In the genomic region with DNA sequence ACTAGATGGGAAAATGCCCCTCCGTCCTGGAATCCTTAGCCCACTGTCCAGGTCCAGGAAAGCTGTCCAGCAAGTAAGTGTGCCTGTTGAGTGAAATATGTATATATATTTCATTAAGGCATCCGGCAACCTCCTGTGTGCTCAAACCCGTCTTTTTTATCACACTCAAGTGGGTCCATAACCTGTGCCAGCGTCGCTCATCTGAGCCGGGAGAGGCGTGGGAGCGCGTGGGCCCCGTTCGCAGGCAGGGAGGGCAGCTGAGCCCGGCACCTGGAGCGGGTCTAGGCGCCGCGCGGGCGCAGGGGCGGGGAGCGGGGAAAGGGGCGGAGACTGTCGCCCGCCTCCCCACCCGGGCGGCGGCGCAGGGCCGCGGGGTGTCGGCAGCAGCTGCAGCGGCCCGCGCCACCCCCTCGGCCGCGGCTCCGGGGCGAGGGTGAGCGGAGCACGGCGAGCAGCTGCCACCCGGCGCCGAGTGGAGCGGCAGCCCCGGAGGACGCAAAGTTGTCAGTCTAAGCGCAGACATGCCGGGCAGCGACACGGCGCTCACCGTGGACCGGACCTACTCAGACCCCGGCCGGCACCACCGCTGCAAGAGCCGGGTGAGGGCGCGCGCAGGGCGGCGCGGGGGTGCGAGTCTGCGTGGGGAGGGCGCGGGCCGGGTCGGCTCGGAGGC, we compare ENCODE assay signal across 8 mouse cellular contexts.
DNase-seq lines count a peak whose midpoint lies in the region; ATAC-seq and TF ChIP-seq lines count a peak whose summit lies in the region.

No protein-coding gene starts in this region.

- peaks cover 2% of the 10 kb centered on the region for H3K36me3 ChIP-seq in G1E (replicated peaks)
- no peaks in the 10 kb centered on the region for H3K36me3 ChIP-seq in hindbrain, embryonic 10.5 days
- no peaks in the 10 kb centered on the region for H3K36me3 ChIP-seq in lung, embryonic 16.5 days (ENCODE audit: control insufficient read depth, insufficient read depth, low read length)

- H3K27ac ChIP-seq in hindbrain, embryonic 10.5 days = peak overlapping the region; percentile 88
- peak overlapping the region; percentile 66 for H3K27ac ChIP-seq in lung, embryonic 16.5 days (ENCODE audit: low read length)

- under 1% methylated on average over 71 of the region's 71 CpGs for WGBS in hindbrain, embryonic 10.5 days
- WGBS in lung, embryonic 16.5 days = under 1% methylated on average over 71 of the region's 71 CpGs

- H3K4me3 ChIP-seq in G1E (ENCODE audit: low read depth, low read length) = peak overlapping the region; percentile 91
- H3K4me3 ChIP-seq in hindbrain, embryonic 10.5 days = peak overlapping the region; percentile 86
- H3K4me3 ChIP-seq in lung, embryonic 16.5 days (ENCODE audit: low read length) = peak overlapping the region; percentile 82

- H3K4me2 ChIP-seq in lung, embryonic 16.5 days (ENCODE audit: low read depth, low read length) = peak overlapping the region; percentile 96

- H3K9me3 ChIP-seq in G1E (replicated peaks) = no peaks in the 10 kb centered on the region
- H3K9me3 ChIP-seq in hindbrain, embryonic 10.5 days = no peaks in the 10 kb centered on the region
- H3K9me3 ChIP-seq in lung, embryonic 16.5 days (ENCODE audit: control insufficient read depth, low read length) = no peaks in the 10 kb centered on the region

- TF ChIP-seq CTCF in G1E (IDR thresholded peaks at IDR 0.05; ENCODE audit: low read depth, low read length) = no peak

- no peak for ATAC-seq in G1E (ENCODE audit: extremely low read depth, insufficient number of reproducible peaks, low FRiP score, poor library complexity, severe bottlenecking)
- ATAC-seq in lung, embryonic 16.5 days (ENCODE audit: low read depth) = peak; percentile 91

- H3K9ac ChIP-seq in lung, embryonic 16.5 days (ENCODE audit: low read length) = peak overlapping the region; percentile 81

- peaks cover 2% of the 10 kb centered on the region; the same call in 1 of the 2 replicates for H3K27me3 ChIP-seq in G1E (ENCODE audit: insufficient read depth, low read length)
- peaks cover 61% of the 10 kb centered on the region for H3K27me3 ChIP-seq in hindbrain, embryonic 10.5 days (ENCODE audit: insufficient read depth, poor library complexity, severe bottlenecking)
- H3K27me3 ChIP-seq in lung, embryonic 16.5 days (ENCODE audit: control insufficient read depth, insufficient read depth, low read depth, low read length) = peaks cover 5% of the 10 kb centered on the region

- H3K4me1 ChIP-seq in G1E (ENCODE audit: insufficient read depth, low read depth, low read length) = peaks cover 42% of the 10 kb centered on the region
- peaks cover 35% of the 10 kb centered on the region for H3K4me1 ChIP-seq in hindbrain, embryonic 10.5 days (replicated peaks)
- peaks cover 11% of the 10 kb centered on the region for H3K4me1 ChIP-seq in lung, embryonic 16.5 days (replicated peaks; ENCODE audit: control insufficient read depth, insufficient read depth, low read length)

- DNase-seq in G1E (ENCODE audit: low spot score) = peak; percentile 71
- DNase-seq in cerebellum, adult 11-12 months = peak; percentile 18
- DNase-seq in frontal cortex, postnatal 10 days (ENCODE audit: low spot score in 2 of 2) = peak; percentile 27 to 72
- DNase-seq in hindbrain, embryonic 10.5 days (ENCODE audit: low spot score) = peak; percentile 60
- peak; percentile 55 for DNase-seq in layer of hippocampus, adult 9-11 months
- peak; percentile 64 for DNase-seq in retina, embryonic 14.5 days (ENCODE audit: low spot score)
- DNase-seq in thymus, postnatal 25 days = peak; percentile 90

Comparison
In these comparisons a context has a peak if more than half of its experiments do, and no peak if none do; other contexts are left out.
1. DNase-seq: peak in every context shown above with its lines; median percentile 90 in thymus, postnatal 25 days; 71 in G1E; 64 in retina, embryonic 14.5 days; 60 in hindbrain, embryonic 10.5 days; 55 in layer of hippocampus, adult 9-11 months; 50 in frontal cortex, postnatal 10 days; 18 in cerebellum, adult 11-12 months.